Mouse (Mus musculus) limb, embryonic 10.5 days (tissue): Measurements from ENCODE around the gene Gm11127. TPM values are rescaled to one million over a fixed set of nuclear protein-coding genes. Genes with fewer than 3 reads are reported as not detected.

Source experiments
- DNase-seq: peaks from one replicate; pipeline ENCODE4 v3.0.0-alpha.2; 2017; ENCODE audit warnings: low spot score
- H3K27ac ChIP-seq: fragments of 300-500 bp; sonication (generic); 2 replicates; pipeline ENCODE4 v1.5.1; 2016; ENCODE audit warnings: mild to moderate bottlenecking
- H3K27me3 ChIP-seq: fragments of 300-500 bp; sonication (generic); 2 replicates; pipeline ENCODE4 v1.6.1; 2016; ENCODE audit warnings: low read depth, mild to moderate bottlenecking; ENCODE audit not compliant: poor library complexity, severe bottlenecking
- H3K36me3 ChIP-seq: fragments of 300-500 bp; sonication (generic); 2 replicates; pipeline ENCODE4 v1.6.1; 2016; ENCODE audit warnings: mild to moderate bottlenecking, moderate library complexity
- H3K4me1 ChIP-seq: fragments of 300-500 bp; sonication (generic); 2 replicates; pipeline ENCODE4 v1.6.1; 2016
- H3K4me3 ChIP-seq: fragments of 300-500 bp; sonication (generic); 2 replicates; pipeline ENCODE4 v1.5.1; 2016; ENCODE audit warnings: mild to moderate bottlenecking, moderate library complexity
- H3K9me3 ChIP-seq: fragments of 300-500 bp; sonication (generic); replicated peaks from 2 replicates; pipeline ENCODE4 v1.6.1; 2016; ENCODE audit warnings: mild to moderate bottlenecking
- WGBS: fragments of 180-500 bp; shearing (Covaris S2); methylation state at CpG from one replicate; pipeline ENCODE4 v1.1.7; 2016; 5-methylcytosine and 5-hydroxymethylcytosine counted together
- polyA plus RNA-seq: library from polyadenylated mRNA; unstranded; fragments of >200 nt; fragmentation: Nextera tagmentation; extraction: Ambion mirVana; gene quantifications from 2 replicates; pipeline ENCODE4 v1.2.1, GENCODE M21; 2016

The Gm11127 gene
- polyA plus RNA-seq, 1 experiment from 2014 or later = not detected

GRCm38 (mm10) chr17:36014977-36015376, 43.2 kb downstream of the Gm11127 start:
- peaks cover 17% of the 10 kb centered on the region for H3K36me3 ChIP-seq
- WGBS = 94% methylated on average over 5 of the region's 5 CpGs
- DNase-seq = no peak
- H3K4me3 ChIP-seq = no peak overlapping the region
- no peaks in the 10 kb centered on the region for H3K27me3 ChIP-seq
- H3K9me3 ChIP-seq = no peaks in the 10 kb centered on the region
- H3K4me1 ChIP-seq = no peaks in the 10 kb centered on the region
- H3K27ac ChIP-seq = no peak overlapping the region

Other genes with a start within 250 kb of the Gm11127 start
- gene Ier3, start 236.7 kb downstream of the Gm11127 start, polyA plus RNA-seq = 4.5 and 5.5 TPM in 2 replicates
- gene Flot1, start 235.1 kb downstream of the Gm11127 start, polyA plus RNA-seq = 43.0 and 49.7 TPM in 2 replicates
- 1,509 and 1,575 TPM in 2 replicates for gene Tubb5, start 220.1 kb downstream of the Gm11127 start, polyA plus RNA-seq
- gene Mdc1, start 216.9 kb downstream of the Gm11127 start, polyA plus RNA-seq = 23.2 and 27.3 TPM in 2 replicates
- gene Nrm, start 197.1 kb downstream of the Gm11127 start, polyA plus RNA-seq = 61.7 and 67.1 TPM in 2 replicates
- gene Ppp1r18, start 192.8 kb downstream of the Gm11127 start, polyA plus RNA-seq = 21.4 and 22.1 TPM in 2 replicates
- 58.4 and 62.4 TPM in 2 replicates for gene Dhx16, start 178.6 kb downstream of the Gm11127 start, polyA plus RNA-seq
- 23.2 and 27.6 TPM in 2 replicates for gene 2310061I04Rik, start 160.9 kb downstream of the Gm11127 start, polyA plus RNA-seq
- gene Atat1, start 148.3 kb downstream of the Gm11127 start, polyA plus RNA-seq = 104 and 131 TPM in 2 replicates
- 87.6 and 122 TPM in 2 replicates for gene Mrps18b, start 142.0 kb downstream of the Gm11127 start, polyA plus RNA-seq
- 52.9 and 63.4 TPM in 2 replicates for gene Ppp1r10, start 141.9 kb downstream of the Gm11127 start, polyA plus RNA-seq
- 98.3 and 109 TPM in 2 replicates for gene Abcf1, start 88.6 kb downstream of the Gm11127 start, polyA plus RNA-seq
- gene Gnl1, start 78.5 kb downstream of the Gm11127 start, polyA plus RNA-seq = 61.6 and 63.1 TPM in 2 replicates
- 44.9 and 49.4 TPM in 2 replicates for gene Prr3, start 78.1 kb downstream of the Gm11127 start, polyA plus RNA-seq
- gene H2-T24, start 37.8 kb downstream of the Gm11127 start, polyA plus RNA-seq = 3.2 and 4.0 TPM in 2 replicates
- 1.2 and 1.5 TPM in 2 replicates for gene H2-T23, start 25.5 kb downstream of the Gm11127 start, polyA plus RNA-seq
- 5.6 and 9.7 TPM in 2 replicates for gene H2-T22, start 15.6 kb downstream of the Gm11127 start, polyA plus RNA-seq
- gene Gm6034, start 15.4 kb downstream of the Gm11127 start, polyA plus RNA-seq = not detected in 2 replicates
- gene Gm19684, start 63.3 kb upstream of the Gm11127 start, polyA plus RNA-seq = not detected in 2 replicates
- not detected in 2 replicates for gene Gm7030, start 71.1 kb upstream of the Gm11127 start, polyA plus RNA-seq
- gene Gm8909, start 110.2 kb upstream of the Gm11127 start, polyA plus RNA-seq = not detected in 2 replicates
- not detected in 2 replicates for gene H2-T3, start 131.9 kb upstream of the Gm11127 start, polyA plus RNA-seq
- 82.4 and 96.0 TPM in 2 replicates for gene Rpp21, start 199.7 kb upstream of the Gm11127 start, polyA plus RNA-seq
- gene Trim39, start 213.9 kb upstream of the Gm11127 start, polyA plus RNA-seq = 20.1 and 24.2 TPM in 2 replicates
- 0.14 and 0.25 TPM in 2 replicates for gene H2-M10.2, start 228.1 kb upstream of the Gm11127 start, polyA plus RNA-seq